Mouse (Mus musculus) large intestine, adult 2 months (tissue): Measurements from ENCODE around the gene Aox3. TPM values are rescaled to one million over a fixed set of nuclear protein-coding genes. Genes with fewer than 3 reads are reported as not detected.

ENCODE experiments used
- DNase-seq: peaks from one replicate; pipeline ENCODE4 v3.0.0-alpha.2; 2012; ENCODE audit warnings: low read depth, low spot score
- WGBS: fragments of 180-500 bp; shearing (Covaris S2); methylation state at CpG from one replicate; pipeline ENCODE4 v1.1.7; 2018; 5-methylcytosine and 5-hydroxymethylcytosine counted together
- polyA plus RNA-seq: library from polyadenylated mRNA; depleted of rRNA; stranded (reverse); fragments of >200 nt; gene quantifications from 2 replicates; pipeline ENCODE4 v1.2.3, GENCODE M21; 2012

The Aox3 gene
- polyA plus RNA-seq, 1 experiment, result not detected

GRCm38 (mm10) chr1:58188514-58189175, 75.7 kb downstream of the Aox3 start:
- 63% methylated on average over 5 of the region's 5 CpGs for WGBS

GRCm38 (mm10) chr1:58194317-58194716, 81.4 kb downstream of the Aox3 start:
- no peak for DNase-seq
- WGBS, result 80% methylated on average over 12 of the region's 12 CpGs

More at GRCm38 (mm10) chr1:58188514-58189175, 75.7 kb downstream of the Aox3 start:
- DNase-seq, result no peak

GRCm38 (mm10) chr1:58194988-58195387, 82.1 kb downstream of the Aox3 start:
- WGBS, result 65% methylated on average over 3 of the region's 3 CpGs
- DNase-seq, result no peak

- whole genome bisulfite sequencing, result 21% methylated on average over 10 of the region's 10 CpGs
Measured at GRCm38 (mm10) chr1:58195541-58195940, 82.6 kb downstream of the Aox3 start.

GRCm38 (mm10) chr1:58197023-58197422, 84.1 kb downstream of the Aox3 start:
- 25% methylated on average over 9 of the region's 9 CpGs for WGBS
- no peak for DNase-seq

More at GRCm38 (mm10) chr1:58195541-58195940, 82.6 kb downstream of the Aox3 start:
- DNase-seq, result no peak

- no peak for DNase-seq
- WGBS, result 68% methylated on average over 4 of the region's 4 CpGs
Measured at GRCm38 (mm10) chr1:58198386-58198785, 85.5 kb downstream of the Aox3 start.

- WGBS, result 55% methylated on average over 17 of the region's 17 CpGs
- no peak for DNase-seq
Measured at GRCm38 (mm10) chr1:58210203-58210602, 97.3 kb downstream of the Aox3 start, which contains the start of gene Aox4. TSS of gene Aox4 (plus strand) at chr1:58210397.

GRCm38 (mm10) chr1:58212805-58213204, 99.9 kb downstream of the Aox3 start:
- 40% methylated on average over 7 of the region's 7 CpGs for WGBS
- no peak for DNase-seq

GRCm38 (mm10) chr1:58213838-58214237, 100.9 kb downstream of the Aox3 start:
- DNase-seq, result no peak
- 78% methylated on average over 5 of the region's 5 CpGs for WGBS

- 85% methylated on average over 4 of the region's 4 CpGs for WGBS
- DNase-seq, result no peak
Measured at GRCm38 (mm10) chr1:58215353-58215752, 102.4 kb downstream of the Aox3 start.

- no peak for DNase-seq
- WGBS, result 82% methylated on average over 7 of the region's 7 CpGs
Measured at GRCm38 (mm10) chr1:58215956-58216532, 103.1 kb downstream of the Aox3 start.

GRCm38 (mm10) chr1:58221070-58221469, 108.1 kb downstream of the Aox3 start:
- WGBS, result 69% methylated on average over 6 of the region's 6 CpGs
- DNase-seq, result no peak

GRCm38 (mm10) chr1:58221879-58222278, 108.9 kb downstream of the Aox3 start:
- 82% methylated on average over 5 of the region's 5 CpGs for WGBS
- DNase-seq, result no peak

GRCm38 (mm10) chr1:58228086-58228485, 115.2 kb downstream of the Aox3 start:
- DNase-seq, result no peak
- WGBS, result 47% methylated on average over 6 of the region's 6 CpGs

GRCm38 (mm10) chr1:58228916-58229315, 116.0 kb downstream of the Aox3 start:
- no peak for DNase-seq

- whole genome bisulfite sequencing, result 84% methylated on average over 4 of the region's 4 CpGs
- no peak for DNase-seq
Measured at GRCm38 (mm10) chr1:58229774-58230173, 116.8 kb downstream of the Aox3 start.

GRCm38 (mm10) chr1:58230542-58230941, 117.6 kb downstream of the Aox3 start:
- no peak for DNase-seq
- WGBS, result 46% methylated on average over 5 of the region's 5 CpGs

- WGBS, result 54% methylated on average over 5 of the region's 5 CpGs
- no peak for DNase-seq
Measured at GRCm38 (mm10) chr1:58235405-58235804, 122.5 kb downstream of the Aox3 start.

- WGBS, result 61% methylated on average over 4 of the region's 4 CpGs
- peak; percentile 1 for DNase-seq
Measured at GRCm38 (mm10) chr1:58237527-58238299, 124.8 kb downstream of the Aox3 start.

- no peak for DNase-seq
- 85% methylated on average over 5 of the region's 5 CpGs for WGBS
Measured at GRCm38 (mm10) chr1:58238440-58238839, 125.5 kb downstream of the Aox3 start.

GRCm38 (mm10) chr1:58238961-58239360, 126.0 kb downstream of the Aox3 start:
- DNase-seq, result no peak
- WGBS, result 89% methylated on average over 9 of the region's 9 CpGs
